Mouse (Mus musculus): ENCODE data around the gene Dld. TPM values are rescaled to one million over a fixed set of nuclear protein-coding genes. Genes with fewer than 3 reads are reported as not detected.

Gene Dld
- total and polyA plus RNA-seq, 3 experiments, result 112 to 229 (median 131) TPM

DNA sequence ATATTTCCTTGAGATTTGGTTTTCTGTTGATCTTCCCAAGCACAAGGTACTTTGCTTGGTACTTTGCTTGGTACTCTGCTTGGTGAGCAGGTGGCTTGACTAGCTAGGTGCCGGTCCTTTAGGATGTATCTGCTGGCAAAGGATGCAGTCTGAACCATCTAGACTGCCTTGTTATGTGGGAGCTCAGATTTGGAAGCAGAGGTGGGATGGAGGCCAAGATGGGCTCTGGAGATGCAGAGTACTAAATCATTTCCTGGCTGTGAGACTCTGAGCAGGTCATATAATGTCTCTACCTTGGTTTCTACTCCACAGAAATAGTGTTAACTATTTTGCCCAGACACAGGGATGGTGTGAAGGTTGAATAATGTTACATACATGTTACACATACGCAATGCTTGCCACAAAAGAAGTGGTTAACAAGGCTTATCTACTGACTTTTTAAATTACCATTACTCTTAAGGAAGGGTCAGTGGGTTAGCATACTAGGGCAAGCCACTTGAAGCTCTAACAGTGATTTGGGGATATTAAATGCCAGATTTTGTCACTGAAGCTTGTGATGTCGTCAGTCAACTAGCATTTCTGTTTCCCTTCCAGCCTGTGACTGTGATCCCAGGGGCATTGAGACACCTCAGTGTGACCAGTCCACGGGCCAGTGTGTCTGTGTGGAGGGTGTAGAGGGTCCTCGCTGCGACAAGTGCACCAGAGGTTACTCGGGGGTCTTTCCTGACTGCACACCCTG is 33.4 kb downstream of the Dld start:
- no peak overlapping the region for H3K4me3 ChIP-seq (ENCODE audit: control insufficient read depth in 1 of 2, insufficient read depth in 1 of 2, low read depth in 2 of 2, low read length in 2 of 2)
- no peak for DNase-seq (ENCODE audit: low read depth, low spot score)
- H3K9ac ChIP-seq (ENCODE audit: control insufficient read depth, low read depth, low read length, poor library complexity, severe bottlenecking), result no peak overlapping the region
- H3K27ac ChIP-seq (ENCODE audit: control insufficient read depth, low read depth, low read length), result no peak overlapping the region
- no peaks in the 10 kb centered on the region; a peak in 1 of 4 replicates for H3K4me1 ChIP-seq (ENCODE audit: control insufficient read depth in 1 of 2, insufficient read depth in 2 of 2, low read length in 2 of 2)
- no peaks in the 10 kb centered on the region for H3K79me2 ChIP-seq (ENCODE audit: control insufficient read depth, insufficient read depth, low read length, poor library complexity)
- H3K9me3 ChIP-seq (replicated peaks; ENCODE audit: insufficient read depth, low read length), result no peaks in the 10 kb centered on the region
- peaks cover 0 to 4% of the 10 kb centered on the region in 2 experiments for H3K27me3 ChIP-seq (ENCODE audit: control insufficient read depth in 1 of 2, insufficient read depth in 2 of 2, low read length in 2 of 2)
- TF ChIP-seq E2F4 (IDR thresholded peaks at IDR 0.05; ENCODE audit: borderline replicate concordance, low read depth, low read length), result no peak
- no peak for TF ChIP-seq ZNF384 (IDR thresholded peaks at IDR 0.05; ENCODE audit: low read depth, low read length)
- TF ChIP-seq POLR2AphosphoS5 (IDR thresholded peaks at IDR 0.05; ENCODE audit: borderline replicate concordance, low read depth, low read length), result no peak
- no peak for TF ChIP-seq TCF12 (IDR thresholded peaks at IDR 0.05; ENCODE audit: low read depth, low read length)
- TF ChIP-seq GABPA (IDR thresholded peaks at IDR 0.05; ENCODE audit: low read depth, low read length), result no peak
- no peak for TF ChIP-seq ZMIZ1 (IDR thresholded peaks at IDR 0.05; ENCODE audit: low read depth, low read length)
- no peak for TF ChIP-seq NELFE (IDR thresholded peaks at IDR 0.05; ENCODE audit: low read depth, low read length)
- TF ChIP-seq RCOR1 (IDR thresholded peaks at IDR 0.05; ENCODE audit: low read depth, low read length), result no peak
- TF ChIP-seq SIN3A (IDR thresholded peaks at IDR 0.05; ENCODE audit: low read length), result no peak
- no peak for TF ChIP-seq TBP (IDR thresholded peaks at IDR 0.05; ENCODE audit: low read depth, low read length)
- no peak for TF ChIP-seq POLR2AphosphoS2 (IDR thresholded peaks at IDR 0.05; ENCODE audit: low read length)
- TF ChIP-seq NRF1 (IDR thresholded peaks at IDR 0.05; ENCODE audit: insufficient read depth, low read depth, low read length, poor library complexity, severe bottlenecking), result no peak
- TF ChIP-seq TAL1 (IDR thresholded peaks at IDR 0.05; ENCODE audit: low read length), result no peak
- no peak for TF ChIP-seq ETS1 (IDR thresholded peaks at IDR 0.05; ENCODE audit: low read depth, low read length)
- no peak for TF ChIP-seq POLR2A (IDR thresholded peaks at IDR 0.05; ENCODE audit: control insufficient read depth in 1 of 2, insufficient read depth in 1 of 2, low read depth in 1 of 2, low read length in 2 of 2, poor library complexity in 1 of 2)
- TF ChIP-seq SMC3 (IDR thresholded peaks at IDR 0.05; ENCODE audit: low read depth, low read length), result no peak
- H3K36me3 ChIP-seq (ENCODE audit: control insufficient read depth in 1 of 2, insufficient read depth in 2 of 2, low read length in 2 of 2), result no peaks in the 10 kb centered on the region

GRCm38 (mm10) chr12:31315961-31316360 is 35.3 kb downstream of the Dld start:
- Histone ChIP-seq H3K36me3 (ENCODE audit: control insufficient read depth in 1 of 2, insufficient read depth in 2 of 2, low read length in 2 of 2) (no peaks in the 10 kb centered on the region; a peak in 1 of 4 replicates), H3K79me2 (ENCODE audit: control insufficient read depth, insufficient read depth, low read length, poor library complexity) (no peaks in the 10 kb centered on the region), H3K27ac (ENCODE audit: control insufficient read depth, low read depth, low read length) (no peak overlapping the region), H3K9me3 (replicated peaks; ENCODE audit: insufficient read depth, low read length) (no peaks in the 10 kb centered on the region), H3K4me3 (ENCODE audit: control insufficient read depth in 1 of 2, insufficient read depth in 1 of 2, low read depth in 2 of 2, low read length in 2 of 2) (no peak overlapping the region), H3K4me1 (ENCODE audit: control insufficient read depth in 1 of 2, insufficient read depth in 2 of 2, low read length in 2 of 2) (peaks cover 0 to 9% of the 10 kb centered on the region in 2 experiments; a peak in 1 of 4 replicates), H3K27me3 (ENCODE audit: control insufficient read depth in 1 of 2, insufficient read depth in 2 of 2, low read length in 2 of 2) (peaks cover 0 to 4% of the 10 kb centered on the region in 2 experiments), H3K9ac (ENCODE audit: control insufficient read depth, low read depth, low read length, poor library complexity, severe bottlenecking) (no peak overlapping the region)
- no peak for DNase-seq (ENCODE audit: low read depth, low spot score)
- TF ChIP-seq HCFC1 (IDR thresholded peaks at IDR 0.05; ENCODE audit: low read depth, low read length) (no peak), MEF2A (IDR thresholded peaks at IDR 0.05; ENCODE audit: extremely low read depth, insufficient replicate concordance, low read depth, low read length, poor library complexity, severe bottlenecking) (no peak), GABPA (IDR thresholded peaks at IDR 0.05; ENCODE audit: low read depth, low read length) (no peak), CHD1 (IDR thresholded peaks at IDR 0.05; ENCODE audit: low read depth, low read length) (no peak), TBP (IDR thresholded peaks at IDR 0.05; ENCODE audit: low read depth, low read length) (no peak), ZNF384 (IDR thresholded peaks at IDR 0.05; ENCODE audit: low read depth, low read length) (no peak), RCOR1 (IDR thresholded peaks at IDR 0.05; ENCODE audit: low read depth, low read length) (no peak), ZMIZ1 (IDR thresholded peaks at IDR 0.05; ENCODE audit: low read depth, low read length) (no peak), POLR2AphosphoS5 (IDR thresholded peaks at IDR 0.05; ENCODE audit: borderline replicate concordance, low read depth, low read length) (no peak), MAZ (IDR thresholded peaks at IDR 0.05; ENCODE audit: low read depth, low read length) (no peak), MYB (IDR thresholded peaks at IDR 0.05; ENCODE audit: low read depth, low read length) (no peak), POLR2A (IDR thresholded peaks at IDR 0.05; ENCODE audit: control insufficient read depth in 1 of 2, insufficient read depth in 1 of 2, low read depth in 1 of 2, low read length in 2 of 2, poor library complexity in 1 of 2) (no peak)
